Mouse (Mus musculus) B cell, adult (primary cell): ENCODE data around the gene Olfr62. TPM values are rescaled to one million over a fixed set of nuclear protein-coding genes. Genes with fewer than 3 reads are reported as not detected.

Experiments used
- total RNA-seq: library from RNA; stranded (reverse); gene quantifications from 4 replicates; pipeline ENCODE4 v1.2.4, GENCODE M21; 2023; ENCODE audit not compliant: inconsistent age

The Olfr62 gene
- total RNA-seq, result not detected in 4 replicates

DNA sequence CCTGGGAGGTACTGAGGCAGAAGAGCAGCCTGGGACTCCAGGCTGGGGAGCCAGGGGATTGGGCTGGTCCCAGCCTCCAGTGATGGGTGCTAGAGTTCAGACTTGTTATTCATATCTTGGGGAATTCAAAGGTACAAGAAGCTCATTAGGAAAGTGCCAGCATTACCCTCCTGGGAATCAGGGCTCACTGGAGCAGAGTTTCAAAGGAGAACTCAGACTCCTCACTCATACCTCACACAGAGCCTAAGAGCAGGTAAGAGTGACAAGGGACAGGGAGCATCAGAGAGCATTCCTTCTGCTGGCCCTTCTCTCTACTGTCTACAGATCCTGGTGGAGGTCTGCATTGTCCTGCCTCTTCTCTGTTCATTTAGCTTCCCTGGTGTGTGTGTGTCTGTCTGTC, at the start of gene Olfr62:
Gene Olfr62 (plus strand): TSS at position 301 of the 400 bp plus-strand sequence.

DNA sequence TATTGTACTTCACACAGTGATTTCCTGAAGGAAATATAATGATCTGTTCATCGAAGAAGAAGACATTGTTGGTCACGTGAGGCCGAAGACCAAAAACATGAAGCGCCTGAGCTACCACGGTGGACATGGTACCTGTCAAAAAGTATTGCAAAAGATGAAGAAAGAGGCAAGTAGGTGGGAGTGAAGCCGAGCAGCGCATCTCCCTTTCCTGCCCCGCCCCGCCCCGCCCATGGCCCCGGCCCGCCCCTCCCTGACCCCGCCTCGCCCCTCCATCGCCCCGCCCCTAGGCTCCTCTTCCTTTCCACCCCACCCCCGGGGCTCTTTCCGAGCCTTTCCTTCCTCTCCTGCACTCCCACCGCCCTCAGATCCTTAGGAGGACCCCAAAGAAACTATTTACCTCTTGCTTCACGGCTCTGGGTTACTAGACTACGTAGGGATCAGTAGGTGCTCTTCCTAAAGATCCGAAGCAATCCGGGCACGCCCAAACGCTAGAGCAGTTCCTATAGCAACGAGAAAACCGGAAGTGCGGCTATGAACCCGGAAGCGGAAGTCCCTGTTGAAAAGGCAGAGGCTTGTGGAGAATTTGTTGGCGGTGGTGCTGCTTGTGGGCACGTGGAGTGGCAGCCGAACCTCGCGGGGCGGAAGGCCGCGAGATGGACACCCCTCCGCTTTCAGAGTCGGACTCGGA, 38.3 kb upstream of the Olfr62 start, which contains the start of the genes Cfap57 and Ebna1bp2:
Gene Cfap57 (minus strand): TSS at position 499 of the 688 bp plus-strand sequence.
Gene Ebna1bp2 (plus strand): TSS at position 521 of the 688 bp plus-strand sequence.

DNA sequence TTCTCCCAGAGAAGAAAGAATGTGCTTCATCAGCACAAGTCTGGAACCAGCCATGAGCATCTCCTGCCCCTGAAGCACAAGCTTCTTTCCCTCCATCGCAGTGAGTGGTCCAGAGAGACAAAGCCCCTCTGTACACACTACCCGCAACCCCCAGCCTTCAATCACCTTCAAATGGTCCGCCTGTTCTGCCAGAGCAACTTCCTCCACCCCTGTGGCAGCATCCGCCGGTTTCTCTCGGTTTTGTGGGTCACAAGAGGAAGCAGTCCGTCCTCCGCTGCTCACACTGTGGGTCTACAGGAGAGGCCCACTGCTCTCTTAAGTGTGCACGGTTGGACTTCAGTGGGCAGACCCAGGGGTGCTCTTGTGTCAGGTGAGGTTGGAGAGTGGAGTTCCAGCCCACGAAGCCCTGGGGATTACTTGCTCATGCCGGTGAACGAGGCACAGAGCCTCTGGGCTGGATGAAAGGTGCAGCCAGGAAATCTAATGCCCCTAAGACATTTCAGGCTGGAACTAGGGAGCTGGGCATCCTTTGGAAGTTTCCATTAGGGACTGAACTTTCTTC, 33.7 kb downstream of the Olfr62 start, which contains the start of gene Olfr1342:
Gene Olfr1342 (minus strand): TSS at position 345 of the 562 bp plus-strand sequence.

DNA sequence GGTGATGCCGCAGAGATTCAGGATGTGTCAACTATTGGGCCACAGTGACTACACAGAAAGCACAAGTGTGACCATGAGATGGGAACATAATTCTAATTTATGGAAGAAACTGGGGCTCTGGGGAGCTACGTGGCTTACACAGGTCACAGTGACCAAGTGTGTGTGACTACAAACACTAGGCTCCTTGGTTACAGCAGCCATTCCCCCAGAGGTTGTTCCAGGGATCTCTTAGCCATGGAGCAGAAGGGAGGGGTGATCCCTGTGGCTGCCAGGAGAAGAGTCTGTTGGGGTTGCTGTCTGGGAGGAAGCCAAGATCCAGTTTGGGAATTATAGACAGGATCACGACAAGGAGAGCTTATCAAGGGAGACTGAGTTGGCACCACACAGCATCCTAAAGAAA, 44.5 kb downstream of the Olfr62 start, which contains the start of gene Olfr1341:
Gene Olfr1341 (plus strand): TSS at position 301 of the 400 bp plus-strand sequence.

Other genes with a start within 250 kb of the Olfr62 start
- gene Szt2, start 249.7 kb upstream of the Olfr62 start, total RNA-seq, result 74.7 to 86.3 TPM (median 81.4 TPM) in 4 replicates
- 59.3 to 73.0 TPM (median 65.8 TPM) in 4 replicates for gene Med8, start 249.6 kb upstream of the Olfr62 start, total RNA-seq
- 40.6 to 47.7 TPM (median 46.2 TPM) in 4 replicates for gene Elovl1, start 230.9 kb upstream of the Olfr62 start, total RNA-seq
- 3.7 to 8.8 TPM (median 5.3 TPM) in 4 replicates for gene Cdc20, start 221.6 kb upstream of the Olfr62 start, total RNA-seq
- gene Mpl, start 201.4 kb upstream of the Olfr62 start, total RNA-seq, result not detected in 4 replicates
- not detected in 4 replicates for gene Tie1, start 168.9 kb upstream of the Olfr62 start, total RNA-seq
- not detected in 4 replicates for gene 2610528J11Rik, start 132.0 kb upstream of the Olfr62 start, total RNA-seq
- not detected in 4 replicates for gene Tmem125, start 114.9 kb upstream of the Olfr62 start, total RNA-seq
- not detected in 4 replicates for gene Cfap57, start 38.2 kb upstream of the Olfr62 start, total RNA-seq
- gene Ebna1bp2, start 38.2 kb upstream of the Olfr62 start, total RNA-seq, result 70.4 to 76.0 TPM (median 72.8 TPM) in 4 replicates
- gene Olfr1342, start 33.8 kb downstream of the Olfr62 start, total RNA-seq, result not detected in 4 replicates
- gene Olfr1341, start 44.6 kb downstream of the Olfr62 start, total RNA-seq, result not detected in 4 replicates
- gene Olfr1340, start 61.2 kb downstream of the Olfr62 start, total RNA-seq, result not detected in 4 replicates
- not detected in 4 replicates for gene Olfr1339, start 73.2 kb downstream of the Olfr62 start, total RNA-seq
- not detected in 4 replicates for gene Olfr1338, start 99.8 kb downstream of the Olfr62 start, total RNA-seq
- gene Olfr1337, start 123.6 kb downstream of the Olfr62 start, total RNA-seq, result not detected in 4 replicates
- gene Olfr1335, start 151.0 kb downstream of the Olfr62 start, total RNA-seq, result not detected in 4 replicates
- not detected in 4 replicates for gene Olfr1333, start 177.3 kb downstream of the Olfr62 start, total RNA-seq
- gene Olfr1331, start 205.7 kb downstream of the Olfr62 start, total RNA-seq, result not detected in 4 replicates
- gene Olfr1330, start 229.6 kb downstream of the Olfr62 start, total RNA-seq, result not detected in 4 replicates